Mouse (Mus musculus) embryonic fibroblast, embryonic 13.5 days (primary cell): ENCODE data around the gene Tmem88b.

ENCODE experiments used
- CTCF ChIP-seq: IDR thresholded peaks from 2 replicates; pipeline ENCODE4 v1.5.1; 2011; ENCODE audit warnings: mild to moderate bottlenecking, control low read depth, low read length, moderate library complexity, borderline replicate concordance; ENCODE audit not compliant: insufficient read depth
- POLR2A ChIP-seq: IDR thresholded peaks from 2 replicates; pipeline ENCODE4 v1.6.1; 2011; ENCODE audit warnings: low read depth, mild to moderate bottlenecking, control low read depth, low read length, moderate library complexity

DNA sequence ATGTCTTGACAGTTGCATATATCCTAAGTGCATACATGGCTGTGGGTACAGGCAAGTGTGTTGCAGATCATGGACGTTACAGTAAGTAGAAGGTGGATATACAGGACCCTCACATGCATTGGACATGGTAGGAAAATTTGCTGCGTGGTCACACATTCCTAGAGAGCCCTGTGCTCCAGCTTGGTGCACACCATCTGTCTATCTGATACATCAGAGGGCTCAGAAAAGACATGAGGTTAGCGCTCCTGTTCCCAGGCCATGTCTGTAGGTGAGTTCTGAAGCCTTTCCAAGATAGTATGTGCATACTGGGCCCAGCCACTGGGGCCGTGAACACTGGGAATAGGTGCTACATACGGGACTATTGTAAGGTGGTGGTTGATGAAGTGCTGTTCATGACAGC, 49.3 kb downstream of the Tmem88b start:
- TF ChIP-seq POLR2A: no peak
- TF ChIP-seq CTCF: no peak
